Mouse (Mus musculus) MEL (cell line): ENCODE measurements around the gene Epha2. TPM values are rescaled to one million over a fixed set of nuclear protein-coding genes. Genes with fewer than 3 reads are reported as not detected.
A peak's percentile ranks its signal among the peaks of the same experiment; 100 is the strongest.

ENCODE experiments used
- DNase-seq: peaks from one replicate; pipeline ENCODE4 v3.0.0; 2011; ENCODE audit warnings: low read depth, low spot score
- H3K27ac ChIP-seq: 2 replicates; pipeline ENCODE4 v1.5.1; 2012; ENCODE audit warnings: low read depth, mild to moderate bottlenecking, control low read depth, low read length, moderate library complexity; ENCODE audit not compliant: control insufficient read depth
- H3K27me3 ChIP-seq, 2 experiments: fragments of 150-350 bp in 1 of 2; sonication (generic) in 1 of 2; 2 replicates each; pipeline ENCODE4 v1.6.1; 2012; ENCODE audit warnings: low read length in 2 of 2, mild to moderate bottlenecking in 2 of 2, improper control_type of control experiment in 1 of 2, moderate library complexity in 1 of 2; ENCODE audit not compliant: insufficient read depth in 2 of 2, control insufficient read depth in 1 of 2
- H3K36me3 ChIP-seq, 2 experiments: 2 replicates each; pipeline ENCODE4 v1.6.1; 2012 to 2014; ENCODE audit warnings: low read length in 2 of 2, improper control_type of control experiment in 1 of 2, inconsistent platforms in 1 of 2, mild to moderate bottlenecking in 1 of 2; ENCODE audit not compliant: insufficient read depth in 2 of 2, control insufficient read depth in 1 of 2
- H3K4me1 ChIP-seq, 2 experiments: fragments of 150-350 bp in 1 of 2; sonication (generic) in 1 of 2; 2 replicates each; pipeline ENCODE4 v1.6.1; 2012; ENCODE audit warnings: low read length in 2 of 2, improper control_type of control experiment in 1 of 2, mild to moderate bottlenecking in 1 of 2; ENCODE audit not compliant: insufficient read depth in 2 of 2, control insufficient read depth in 1 of 2
- H3K4me3 ChIP-seq, 2 experiments: fragments of 150-350 bp in 1 of 2; sonication (generic) in 1 of 2; 2 replicates each; pipeline ENCODE4 v1.5.1; 2012; ENCODE audit warnings: low read depth in 2 of 2, low read length in 2 of 2, mild to moderate bottlenecking in 2 of 2, moderate library complexity in 2 of 2, control low read depth in 1 of 2, improper control_type of control experiment in 1 of 2; ENCODE audit not compliant: control insufficient read depth in 1 of 2, insufficient read depth in 1 of 2
- H3K79me2 ChIP-seq: 2 replicates; pipeline ENCODE4 v1.6.1; 2012; ENCODE audit warnings: mild to moderate bottlenecking, low read length, moderate library complexity; ENCODE audit not compliant: control insufficient read depth, poor library complexity, insufficient read depth
- H3K9ac ChIP-seq: 2 replicates; pipeline ENCODE4 v1.6.1; 2012; ENCODE audit warnings: low read depth, mild to moderate bottlenecking, control low read depth, low read length, moderate library complexity; ENCODE audit not compliant: control insufficient read depth, poor library complexity, severe bottlenecking
- H3K9me3 ChIP-seq: fragments of 150-350 bp; sonication (generic); replicated peaks from 2 replicates; pipeline ENCODE4 v1.6.1; 2012; ENCODE audit warnings: mild to moderate bottlenecking, low read length, improper control_type of control experiment, moderate library complexity; ENCODE audit not compliant: insufficient read depth
- BHLHE40 ChIP-seq: IDR thresholded peaks from 2 replicates; pipeline ENCODE4 v1.6.1; 2012; ENCODE audit warnings: low read depth, mild to moderate bottlenecking, inconsistent platforms, low read length, improper control_type of control experiment, borderline replicate concordance
- CHD1 ChIP-seq: IDR thresholded peaks from 2 replicates; pipeline ENCODE4 v1.6.1; 2012; ENCODE audit warnings: low read depth, mild to moderate bottlenecking, inconsistent platforms, low read length, improper control_type of control experiment
- E2F4 ChIP-seq: IDR thresholded peaks from 2 replicates; pipeline ENCODE4 v1.6.1; 2011; ENCODE audit warnings: low read depth, low read length, improper control_type of control experiment, borderline replicate concordance
- ELF1 ChIP-seq: IDR thresholded peaks from 2 replicates; pipeline ENCODE4 v1.6.1; 2014; ENCODE audit warnings: low read depth, mild to moderate bottlenecking, inconsistent platforms, low read length, improper control_type of control experiment, moderate library complexity
- ETS1 ChIP-seq: IDR thresholded peaks from 2 replicates; pipeline ENCODE4 v1.6.1; 2012; ENCODE audit warnings: low read depth, mild to moderate bottlenecking, inconsistent platforms, low read length, improper control_type of control experiment, moderate library complexity
- GABPA ChIP-seq: IDR thresholded peaks from 2 replicates; pipeline ENCODE4 v1.6.1; 2012; ENCODE audit warnings: low read depth, mild to moderate bottlenecking, inconsistent platforms, low read length, improper control_type of control experiment, moderate library complexity
- JUND ChIP-seq: IDR thresholded peaks from 2 replicates; pipeline ENCODE4 v1.6.1; 2011; ENCODE audit warnings: low read depth, mild to moderate bottlenecking, improper control_type of control experiment, low read length
- MAFK ChIP-seq: IDR thresholded peaks from 2 replicates; pipeline ENCODE4 v1.6.1; 2011; ENCODE audit warnings: low read depth, mild to moderate bottlenecking, low read length, improper control_type of control experiment, borderline replicate concordance
- MAZ ChIP-seq: IDR thresholded peaks from 2 replicates; pipeline ENCODE4 v1.6.1; 2012; ENCODE audit warnings: low read depth, mild to moderate bottlenecking, inconsistent platforms, low read length, improper control_type of control experiment
- MEF2A ChIP-seq: IDR thresholded peaks from 2 replicates; pipeline ENCODE4 v1.6.1; 2014; ENCODE audit warnings: low read depth, mild to moderate bottlenecking, inconsistent platforms, low read length, improper control_type of control experiment; ENCODE audit not compliant: poor library complexity, insufficient replicate concordance, severe bottlenecking; ENCODE audit errors: extremely low read depth
- NRF1 ChIP-seq: IDR thresholded peaks from 2 replicates; pipeline ENCODE4 v1.6.1; 2014; ENCODE audit warnings: low read depth, mild to moderate bottlenecking, inconsistent platforms, low read length, improper control_type of control experiment, moderate library complexity; ENCODE audit not compliant: poor library complexity, insufficient read depth, severe bottlenecking
- POLR2A ChIP-seq, 2 experiments: IDR thresholded peaks; 2 replicates each; pipeline ENCODE4 v1.6.1; 2011 to 2012; ENCODE audit warnings: low read length in 2 of 2, mild to moderate bottlenecking in 2 of 2, control low read depth in 1 of 2, improper control_type of control experiment in 1 of 2, low read depth in 1 of 2, moderate library complexity in 1 of 2; ENCODE audit not compliant: control insufficient read depth in 1 of 2, insufficient read depth in 1 of 2, poor library complexity in 1 of 2
- POLR2AphosphoS5 ChIP-seq: IDR thresholded peaks from 2 replicates; pipeline ENCODE4 v1.6.1; 2012; ENCODE audit warnings: low read depth, borderline replicate concordance, mild to moderate bottlenecking, inconsistent platforms, low read length, moderate library complexity, mixed read lengths
- UBTF ChIP-seq: IDR thresholded peaks from 2 replicates; pipeline ENCODE4 v1.6.1; 2012; ENCODE audit warnings: low read depth, mild to moderate bottlenecking, inconsistent platforms, low read length, improper control_type of control experiment, moderate library complexity, borderline replicate concordance; ENCODE audit not compliant: insufficient read depth
- ZC3H11A ChIP-seq: IDR thresholded peaks from 2 replicates; pipeline ENCODE4 v1.6.1; 2012; ENCODE audit warnings: low read depth, mild to moderate bottlenecking, inconsistent platforms, low read length, improper control_type of control experiment
- polyA plus RNA-seq, 2 experiments: library from polyadenylated mRNA; stranded (reverse) in 1 of 2; unstranded in 1 of 2; fragments of >175 nt in 1 of 2; fragments of >200 nt in 1 of 2; gene quantifications; 2 replicates each; pipeline versions ENCODE4 v1.2.1 to v1.2.4; 2012; ENCODE audit warnings: low replicate concordance in 2 of 2, low read depth in 1 of 2; ENCODE audit not compliant: insufficient read length in 2 of 2, insufficient read depth in 1 of 2, missing spikeins in 1 of 2
- total RNA-seq: library from RNA; depleted of rRNA; stranded (reverse); fragments of 300-350 nt; gene quantifications from 2 replicates; pipeline ENCODE4 v1.2.3, GENCODE M21; 2012

Epha2 gene
- total and polyA plus RNA-seq, 3 experiments, result 2.3 to 5.9 TPM; not detected in 1

GRCm38 (mm10) chr4:141303402-141304222, 2.6 kb downstream of the Epha2 start:
- no peak overlapping the region for H3K27ac ChIP-seq
- H3K79me2 ChIP-seq, result no peaks in the 10 kb centered on the region
- no peaks in the 10 kb centered on the region for H3K36me3 ChIP-seq
- TF ChIP-seq MEF2A, result no peak
- no peak for TF ChIP-seq CHD1
- no peak for TF ChIP-seq MAZ
- no peak for TF ChIP-seq E2F4
- no peak for TF ChIP-seq ZC3H11A
- no peak for TF ChIP-seq JUND
- no peak for TF ChIP-seq GABPA
- no peak for TF ChIP-seq ETS1
- TF ChIP-seq ELF1, result no peak
- TF ChIP-seq NRF1, result no peak
- no peak for TF ChIP-seq POLR2A (IDR thresholded peaks at IDR 0.05; ENCODE audit: control insufficient read depth in 1 of 2, insufficient read depth in 1 of 2, low read depth in 1 of 2, low read length in 2 of 2, poor library complexity in 1 of 2)
- TF ChIP-seq UBTF, result no peak
- DNase-seq, result no peak
- H3K4me1 ChIP-seq, result no peaks in the 10 kb centered on the region
- H3K4me3 ChIP-seq, result no peak overlapping the region
- no peak overlapping the region for H3K9ac ChIP-seq
- no peaks in the 10 kb centered on the region for H3K9me3 ChIP-seq
- no peaks in the 10 kb centered on the region for H3K27me3 ChIP-seq

GRCm38 (mm10) chr4:141304223-141304611, 3.2 kb downstream of the Epha2 start:
- no peak for TF ChIP-seq MAFK
- Histone ChIP-seq H3K9me3 (no peaks in the 10 kb centered on the region), H3K27me3 (no peaks in the 10 kb centered on the region), H3K79me2 (no peaks in the 10 kb centered on the region), H3K4me3 (no peak overlapping the region), H3K4me1 (no peaks in the 10 kb centered on the region), H3K36me3 (no peaks in the 10 kb centered on the region), H3K27ac (no peak overlapping the region), H3K9ac (no peak overlapping the region)
- DNase-seq, result peak; percentile 25

DNA sequence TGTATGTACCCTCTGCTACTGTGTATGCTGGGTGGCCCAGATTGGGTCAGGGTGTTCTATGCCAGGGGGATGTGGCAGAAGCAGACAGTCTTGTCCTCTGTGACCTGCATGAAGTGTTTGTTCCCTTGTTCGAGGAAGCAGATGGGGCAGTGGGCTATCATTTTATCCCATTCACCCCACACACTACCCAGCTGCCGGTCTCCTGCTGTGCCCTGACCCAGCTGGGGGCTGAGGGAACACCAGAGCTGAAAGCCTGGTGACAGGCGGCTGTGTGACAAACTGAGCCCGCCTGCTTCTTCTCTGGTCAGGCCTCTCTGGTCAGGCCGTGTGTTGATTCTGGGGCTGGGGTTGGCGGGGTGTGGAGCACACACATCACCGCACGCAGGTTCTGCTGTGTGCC, 5.0 kb downstream of the Epha2 start:
- peaks cover 4 to 13% of the 10 kb centered on the region in 2 experiments for H3K4me1 ChIP-seq
- no peak for TF ChIP-seq POLR2AphosphoS5
- no peak for TF ChIP-seq BHLHE40
- no peak for TF ChIP-seq POLR2A (IDR thresholded peaks at IDR 0.05; ENCODE audit: control insufficient read depth in 1 of 2, insufficient read depth in 1 of 2, low read depth in 1 of 2, low read length in 2 of 2, poor library complexity in 1 of 2)

More for the DNA sequence above, 5.0 kb downstream of the Epha2 start:
- DNase-seq, result no peak
- Histone ChIP-seq H3K27ac (no peak overlapping the region), H3K27me3 (no peaks in the 10 kb centered on the region), H3K4me3 (no peak overlapping the region), H3K9me3 (no peaks in the 10 kb centered on the region), H3K36me3 (peaks cover 0 to 6% of the 10 kb centered on the region in 2 experiments; a peak in 2 of 4 replicates), H3K9ac (no peak overlapping the region), H3K79me2 (no peaks in the 10 kb centered on the region)
